Mouse (Mus musculus) fibroblast of lung, adult 2 months (primary cell): ENCODE measurements at regions not wholly inside any gene's neighbourhood (a gene's known extent, or its start where the extent isn't known, plus 50 kb on each side); places are given as distances from the start of the nearest gene placed in this dataset.

Source experiments
- DNase-seq: peaks from one replicate; pipeline ENCODE4 v3.0.0-alpha.2; 2011; ENCODE audit warnings: low read depth

GRCm38 (mm10) chr13:71008216-71008615 lies 166.6 kb upstream of the Adamts16 start:
- DNase-seq, result peak; percentile 17

- DNase-seq, result no peak
These were observed 164.5 kb upstream of the Adamts16 start for GRCm38 (mm10) chr13:71006117-71006516.

GRCm38 (mm10) chr13:71003517-71003916 lies 161.9 kb upstream of the Adamts16 start:
- no peak for DNase-seq

- no peak for DNase-seq
These were observed 159.7 kb upstream of the Adamts16 start for GRCm38 (mm10) chr13:71001278-71001677.

- DNase-seq, result no peak
These were observed 158.9 kb upstream of the Adamts16 start for GRCm38 (mm10) chr13:71000422-71001008.

GRCm38 (mm10) chr13:70993522-70993921 lies 151.9 kb upstream of the Adamts16 start:
- no peak for DNase-seq

- no peak for DNase-seq
These were observed 148.5 kb upstream of the Adamts16 start for GRCm38 (mm10) chr13:70989999-70990645.

- DNase-seq, result no peak
These were observed 137.7 kb upstream of the Adamts16 start for GRCm38 (mm10) chr13:70979344-70979743.

- no peak for DNase-seq
These were observed 137.1 kb upstream of the Adamts16 start for GRCm38 (mm10) chr13:70978547-70979307.

GRCm38 (mm10) chr13:70969596-70969995 lies 128.0 kb upstream of the Adamts16 start:
- no peak for DNase-seq

GRCm38 (mm10) chr13:70967781-70968180 lies 126.2 kb upstream of the Adamts16 start:
- DNase-seq, result no peak

GRCm38 (mm10) chr13:70963384-70963783 lies 121.8 kb upstream of the Adamts16 start:
- no peak for DNase-seq

GRCm38 (mm10) chr13:70934309-70935037 lies 92.9 kb upstream of the Adamts16 start:
- no peak for DNase-seq

- DNase-seq, result no peak
These were observed 72.2 kb upstream of the Adamts16 start for GRCm38 (mm10) chr13:70913834-70914233.

- DNase-seq, result no peak
These were observed 69.3 kb upstream of the Adamts16 start for GRCm38 (mm10) chr13:70910934-70911333.

GRCm38 (mm10) chr13:70904834-70905233 lies 63.2 kb upstream of the Adamts16 start:
- DNase-seq, result no peak

- DNase-seq, result no peak
These were observed 62.2 kb upstream of the Adamts16 start for GRCm38 (mm10) chr13:70903831-70904230.

- DNase-seq, result no peak
These were observed 61.5 kb upstream of the Adamts16 start for GRCm38 (mm10) chr13:70903150-70903549.

- DNase-seq, result peak; percentile 45
These were observed 61.1 kb upstream of the Adamts16 start for GRCm38 (mm10) chr13:70902727-70903126.

GRCm38 (mm10) chr13:70891634-70892033 lies 50.0 kb upstream of the Adamts16 start:
- no peak for DNase-seq
